Mouse (Mus musculus) left cerebral cortex, postnatal 14 days (tissue): Measurements from ENCODE around the gene Emg1. TPM values are rescaled to one million over a fixed set of nuclear protein-coding genes. Genes with fewer than 3 reads are reported as not detected.
"Not testable (repeated sequence)": the region's sequence is repeated elsewhere in the genome, so short reads cannot be mapped to it uniquely, and the experiment has no call there.

ENCODE experiments used
- DNase-seq, 2 experiments: peaks; one replicate each; pipeline ENCODE4 v3.0.0; 2021 to 2022; ENCODE audit warnings: low spot score in 2 of 2, mixed read lengths in 1 of 2
- intact Hi-C: fragments of 180-260 bp; cut with DNase I; formaldehyde crosslinking; loops from one replicate; pipeline ENCODE4 v1.15.1; 2025
- total RNA-seq, 2 experiments: library from RNA; stranded (reverse); gene quantifications; 2 replicates each; pipeline ENCODE4 v1.2.3; 2021

The Emg1 gene
- total RNA-seq, 2 experiments from 2014 or later = 45.6 to 45.9 TPM

DNA sequence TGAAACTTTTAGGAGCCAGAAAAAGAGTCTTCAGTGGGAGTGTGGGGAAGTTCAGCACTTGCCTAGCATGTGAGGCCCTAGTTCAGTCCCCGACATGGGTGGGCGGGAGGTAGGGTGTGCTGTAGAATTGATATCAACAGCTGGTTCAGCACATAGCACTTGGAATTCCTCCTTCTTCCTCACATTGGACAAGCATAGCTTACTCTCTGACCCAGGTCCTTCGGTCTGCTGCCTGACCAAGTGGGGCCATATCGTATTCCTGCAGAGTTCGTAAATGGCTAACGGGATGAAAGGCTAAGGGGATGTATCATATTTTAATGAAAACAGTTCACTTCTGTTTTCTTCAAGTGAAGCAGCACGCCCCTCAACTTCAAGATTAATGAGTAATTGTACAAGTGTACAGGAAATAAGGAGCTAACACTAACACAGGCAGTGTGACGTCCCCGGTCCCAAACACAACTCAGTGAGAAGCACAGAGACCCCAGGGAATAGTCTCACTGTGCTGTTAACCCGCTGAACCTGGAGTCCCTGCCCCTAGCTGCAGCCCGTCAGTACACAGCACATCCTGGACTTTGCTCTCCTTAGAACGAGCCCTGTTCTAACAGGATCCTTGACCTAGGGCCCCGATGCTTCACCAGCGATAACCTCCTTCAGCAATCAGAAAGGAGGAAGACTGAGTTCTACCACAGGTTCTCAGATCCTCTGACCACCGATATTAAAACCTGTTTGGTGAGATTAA, 18.6 kb downstream of the Emg1 start:
- intact Hi-C loops = no loop called here
- DNase-seq = no peak

DNA sequence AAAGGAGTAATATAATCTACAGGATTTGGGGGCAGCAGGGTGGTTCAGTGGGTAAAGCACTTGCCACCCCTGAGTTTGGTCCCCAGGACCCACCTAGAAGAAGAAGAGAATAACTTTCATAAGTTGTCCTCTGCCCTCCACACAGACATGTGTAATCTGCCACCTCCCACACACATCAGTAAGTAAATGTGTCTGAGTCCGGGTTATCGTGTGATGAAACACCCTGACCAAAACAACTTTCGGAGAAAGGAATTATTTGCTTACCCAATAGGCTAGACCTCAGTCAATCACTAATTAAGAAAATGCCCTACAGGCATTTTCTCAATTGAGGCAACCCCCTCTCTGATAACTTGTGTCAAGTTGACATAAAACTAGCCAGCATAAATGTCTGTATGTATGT, 21.5 kb downstream of the Emg1 start:
- DNase-seq = no peak
- intact Hi-C loops = no loop called here

DNA sequence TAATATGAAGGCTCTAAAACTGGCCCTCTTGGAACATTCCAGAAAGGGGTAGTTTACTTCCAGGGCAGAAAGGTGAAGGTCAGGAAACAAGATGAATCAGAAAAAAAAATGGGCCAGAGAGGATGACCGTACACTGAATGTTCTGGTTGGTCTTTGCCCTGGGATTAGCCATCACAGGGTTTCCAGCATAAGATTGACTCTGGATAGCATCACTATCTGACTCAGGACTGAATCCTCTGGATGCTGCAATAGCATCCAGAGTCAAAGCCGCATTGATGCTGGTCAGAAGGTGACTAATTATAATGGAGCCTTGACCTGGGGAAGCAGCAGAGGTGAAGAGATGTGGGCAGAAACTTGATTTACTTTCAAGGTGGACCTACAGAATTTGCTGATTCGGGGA, 23.0 kb downstream of the Emg1 start:
- intact Hi-C loops = no loop called here
- DNase-seq = no peak

GRCm38 (mm10) chr6:124688151-124688758, 23.7 kb downstream of the Emg1 start:
- DNase-seq = no peak
- intact Hi-C loops = no loop called here

DNA sequence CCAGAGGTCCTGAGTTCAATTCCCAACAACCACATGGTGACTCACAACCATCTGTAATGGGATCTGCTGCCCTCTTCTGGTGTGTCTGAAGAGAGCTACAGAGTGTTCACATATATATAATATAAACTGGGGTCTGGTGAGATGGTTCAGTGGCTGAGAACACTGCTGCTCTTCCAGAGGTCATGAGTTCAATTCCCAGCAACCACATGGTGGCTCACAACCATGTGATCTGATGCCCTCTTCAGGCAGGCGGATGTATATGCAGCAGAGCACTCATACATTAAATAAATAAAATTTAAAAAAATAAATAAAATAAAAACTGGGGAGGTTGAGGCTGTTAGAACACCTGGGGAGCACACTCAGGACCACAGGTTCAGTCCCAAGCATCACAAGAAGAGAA, 25.3 kb downstream of the Emg1 start:
- intact Hi-C loops, DNase-seq: not testable (repeated sequence)

DNA sequence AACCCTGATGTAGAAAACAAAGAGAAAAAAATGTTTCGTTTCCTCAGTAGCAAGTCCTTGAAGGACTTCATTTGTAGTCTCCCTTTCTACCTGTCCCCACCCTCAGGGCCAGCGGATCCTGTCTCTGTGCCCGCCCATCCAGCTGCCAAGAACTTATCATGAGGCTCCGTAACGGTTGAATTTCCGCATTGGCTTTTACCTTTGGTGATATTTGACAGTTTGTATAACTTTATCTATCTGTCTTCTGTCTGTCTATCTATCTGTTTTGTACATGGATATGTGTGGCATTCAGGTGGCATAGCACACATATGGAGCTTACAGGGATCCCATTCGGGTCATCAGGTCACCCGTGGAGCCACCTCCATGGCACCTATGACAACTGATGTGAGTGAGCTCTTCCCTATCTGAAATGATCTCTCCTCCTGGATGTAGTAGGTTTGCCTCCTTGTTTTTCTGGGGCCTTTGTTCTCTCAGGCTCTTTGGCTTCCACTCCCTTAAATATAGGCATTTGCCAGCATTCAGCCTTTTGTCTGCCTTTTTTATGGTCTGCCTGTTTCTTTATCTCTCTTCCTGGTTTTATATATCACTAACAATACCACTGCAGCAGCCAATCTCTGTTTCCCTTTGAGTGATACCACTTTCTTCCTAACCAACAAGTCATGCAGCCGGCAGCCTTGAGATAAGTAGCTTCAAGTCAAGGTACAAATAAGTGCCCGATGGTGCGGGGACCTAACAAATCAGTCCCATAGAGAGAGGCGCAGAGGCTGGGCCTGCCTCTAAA, 26.2 kb downstream of the Emg1 start:
- intact Hi-C loops = no loop called here

DNA sequence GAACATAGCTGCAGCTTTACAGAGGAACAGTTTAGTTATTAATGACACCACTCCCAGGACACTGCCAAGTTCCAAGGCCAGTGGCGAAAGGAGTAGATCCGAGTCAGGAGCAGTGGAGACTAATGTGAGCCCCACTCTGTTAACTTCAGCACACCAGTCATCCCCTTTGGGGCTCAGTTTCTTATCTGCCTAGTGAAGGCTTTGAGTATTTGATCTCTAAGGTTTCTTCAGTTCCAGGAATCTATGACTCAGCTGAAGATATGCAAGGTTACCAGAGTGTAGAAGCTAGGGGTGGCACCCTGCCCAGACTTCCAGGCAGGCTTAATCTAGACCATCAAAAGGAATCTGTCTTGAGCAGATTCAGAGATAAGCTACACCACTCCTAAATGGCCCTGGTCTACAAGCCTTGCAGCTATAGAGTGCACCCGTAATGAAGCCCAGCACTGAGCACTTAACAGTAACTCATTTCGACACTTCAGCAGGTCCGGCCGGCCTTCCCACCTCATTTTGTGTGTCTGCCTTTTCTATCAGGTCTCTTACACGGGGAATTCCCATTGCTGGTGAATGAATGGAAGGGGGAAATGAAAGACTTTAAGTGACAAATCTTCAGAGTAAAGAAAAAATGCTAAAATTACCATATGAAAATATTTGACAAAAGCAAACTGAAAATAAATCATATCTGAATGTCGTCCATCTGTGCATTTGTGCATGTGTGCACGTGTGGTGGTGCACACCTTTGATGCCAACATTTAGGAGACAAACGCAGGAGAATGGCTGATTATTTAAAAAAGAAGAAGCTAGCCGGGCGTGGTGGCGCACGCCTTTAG, 28.2 kb downstream of the Emg1 start:
- intact Hi-C loops = no loop called here
- DNase-seq = no peak

More for the DNA sequence above, 26.2 kb downstream of the Emg1 start:
- DNase-seq = no peak

- intact Hi-C loops, DNase-seq: not testable (repeated sequence)
Observed at GRCm38 (mm10) chr6:124682291-124682690, 29.7 kb downstream of the Emg1 start.

DNA sequence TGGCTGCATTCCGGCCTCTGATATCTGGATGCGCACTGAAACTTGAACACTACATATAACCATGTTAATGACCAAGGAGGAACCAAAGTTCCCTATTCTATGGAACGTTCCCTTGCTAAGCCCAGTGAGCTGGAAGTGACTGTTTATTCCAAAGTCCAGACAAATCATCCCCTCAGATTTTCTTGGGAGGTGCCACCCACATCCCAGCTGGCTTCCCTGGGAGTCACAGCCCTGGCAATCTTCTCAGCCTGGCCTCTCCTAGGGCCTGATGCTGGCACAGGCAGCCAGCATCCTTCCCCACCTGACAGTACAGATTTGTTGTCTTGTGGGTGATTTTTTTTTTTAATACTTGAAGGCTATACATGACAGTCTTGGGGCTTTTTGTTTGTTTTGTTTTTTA, 32.5 kb downstream of the Emg1 start:
- DNase-seq = no peak
- intact Hi-C loops = no loop called here

DNA sequence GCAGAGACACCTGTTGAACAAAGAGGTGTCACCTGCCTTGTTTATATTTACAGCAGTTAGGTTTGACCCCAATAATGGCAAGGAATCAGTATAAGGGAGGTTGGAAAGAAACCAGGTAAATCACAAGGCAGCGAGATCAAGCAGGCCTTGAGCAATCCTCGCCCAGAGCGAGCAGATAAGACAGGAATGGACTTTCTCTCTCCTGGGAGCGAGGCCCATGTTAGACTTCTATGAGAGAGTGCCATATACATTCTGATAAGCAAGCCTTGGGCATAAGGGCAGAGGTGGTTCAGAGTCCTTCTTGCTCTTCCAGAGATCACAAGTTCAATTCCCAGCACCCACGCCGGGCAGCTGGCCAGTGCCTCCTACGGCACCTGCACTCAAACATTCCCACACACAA, 33.2 kb downstream of the Emg1 start:
- no peak for DNase-seq
- intact Hi-C loops = no loop called here

DNA sequence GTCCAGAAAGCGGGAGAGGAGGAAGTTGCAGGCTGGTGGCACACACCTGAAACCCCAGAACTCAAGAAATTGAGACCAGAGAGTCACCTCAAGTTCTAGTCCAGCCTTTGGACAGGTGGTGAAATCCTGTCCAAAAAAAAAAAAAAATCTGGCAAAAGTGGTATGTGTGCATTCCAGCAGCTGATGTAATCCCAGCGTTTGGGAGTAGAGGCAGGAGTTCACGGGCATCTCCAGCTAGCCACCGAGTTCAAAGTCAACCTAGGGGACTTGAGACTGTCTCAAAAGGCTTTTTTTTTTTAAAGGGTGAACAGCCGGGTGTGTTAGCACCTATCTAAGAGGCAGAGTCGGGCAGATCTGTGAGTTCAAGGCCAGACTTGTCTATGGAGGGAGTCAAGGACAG, 35.8 kb downstream of the Emg1 start:
- no peak for DNase-seq
- intact Hi-C loops = no loop called here

DNA sequence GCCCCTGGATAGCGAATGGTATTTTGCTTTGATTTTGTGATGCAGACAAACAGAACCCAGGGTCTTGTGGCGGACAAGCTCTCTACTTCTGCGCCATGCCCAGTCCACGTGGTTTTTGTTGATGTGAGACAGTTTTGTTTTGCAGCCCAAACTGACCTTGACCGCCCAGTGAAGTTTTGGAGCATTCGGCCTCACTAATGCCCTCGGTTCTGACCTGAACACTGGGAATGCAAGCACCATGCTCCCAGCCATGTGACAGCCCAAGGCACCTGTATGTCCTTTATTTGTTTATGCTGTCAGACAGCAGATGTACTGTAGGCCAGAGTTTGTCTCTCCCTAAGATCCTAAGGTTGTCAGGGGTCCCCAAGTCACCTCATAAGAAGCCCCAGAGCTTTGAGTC, 37.4 kb downstream of the Emg1 start:
- no peak for DNase-seq
- intact Hi-C loops = no loop called here

DNA sequence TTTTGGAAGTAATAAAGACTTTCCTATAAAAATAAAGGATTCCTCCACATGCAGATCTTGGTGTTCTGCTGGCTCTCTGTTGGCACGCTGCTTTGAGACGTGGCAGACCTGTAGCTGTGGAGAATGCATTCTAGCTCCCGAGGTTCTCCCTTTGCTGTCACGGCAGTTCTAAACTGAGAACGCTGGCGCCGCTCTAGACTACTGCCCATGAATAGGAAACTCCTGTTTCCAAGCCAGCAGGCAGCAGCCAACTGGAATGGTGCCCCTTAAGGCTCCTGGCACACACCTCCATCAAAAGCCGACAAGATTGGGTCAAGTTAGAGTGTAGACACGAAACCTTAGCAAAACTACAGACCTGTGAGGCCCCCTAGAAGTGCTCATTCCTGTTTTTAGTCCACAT, 38.4 kb downstream of the Emg1 start:
- intact Hi-C loops = no loop called here

GRCm38 (mm10) chr6:124672100-124672499, 39.9 kb downstream of the Emg1 start:
- intact Hi-C loops = no loop called here
- DNase-seq = no peak

More for the DNA sequence above, 38.4 kb downstream of the Emg1 start:
- DNase-seq = peak; percentile 62 to 66

- no peak for DNase-seq
- intact Hi-C loops = no loop called here
Observed at GRCm38 (mm10) chr6:124670281-124670900, 41.6 kb downstream of the Emg1 start.

DNA sequence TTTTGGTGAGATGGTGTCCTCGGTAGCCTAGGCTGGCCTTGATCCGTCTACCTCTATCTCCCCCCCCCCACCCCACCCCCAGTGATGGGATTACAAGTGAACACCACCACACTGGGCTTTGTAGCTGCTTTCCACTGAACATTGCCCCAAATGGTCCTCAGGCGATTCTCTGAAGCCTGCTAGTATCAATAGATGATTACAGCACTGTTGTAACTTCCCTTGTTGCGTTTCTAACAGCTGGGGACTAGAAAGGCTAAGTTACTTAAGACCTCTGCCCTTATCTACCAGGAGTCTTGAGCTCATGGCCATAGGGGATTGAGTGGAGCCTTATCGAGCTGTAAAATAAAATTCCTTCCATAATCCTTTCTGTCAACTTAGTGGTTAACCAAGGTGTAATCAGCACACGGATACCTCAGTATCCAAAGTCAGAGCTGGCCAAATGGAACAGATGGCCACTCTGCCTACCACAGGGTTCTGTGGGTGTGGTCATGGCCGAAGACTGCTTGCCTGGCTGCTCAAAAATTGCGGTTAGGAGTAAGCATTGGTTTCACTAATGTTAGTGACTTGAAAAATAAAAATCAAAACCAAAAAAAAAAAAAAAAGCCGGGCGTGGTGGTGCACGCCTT, 42.6 kb downstream of the Emg1 start:
- no peak for DNase-seq
- intact Hi-C loops = no loop called here

DNA sequence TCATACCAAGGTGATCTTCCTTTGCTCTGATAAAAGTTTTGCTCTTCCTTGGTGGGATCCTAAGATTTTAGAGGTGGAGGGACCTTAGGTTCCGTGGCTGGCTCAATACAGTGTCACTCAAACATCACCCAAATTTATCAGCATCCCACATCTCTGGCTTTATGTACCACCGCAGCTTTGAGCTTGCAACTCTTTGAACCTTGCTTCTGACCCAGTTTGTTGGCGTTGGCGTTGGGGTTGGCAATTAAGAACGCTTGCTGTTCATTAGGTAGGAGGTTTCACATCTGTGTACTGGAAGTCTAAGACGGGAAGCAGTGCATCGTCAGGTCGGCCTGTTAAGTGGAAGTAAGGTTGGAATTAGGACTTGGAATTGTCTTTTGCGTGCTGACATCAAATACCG, 47.0 kb downstream of the Emg1 start:
- intact Hi-C loops = no loop called here
- no peak for DNase-seq

- DNase-seq = no peak
- intact Hi-C loops = no loop called here
Observed at GRCm38 (mm10) chr6:124664256-124664655, 47.7 kb downstream of the Emg1 start.

GRCm38 (mm10) chr6:124663424-124663795, 48.6 kb downstream of the Emg1 start:
- intact Hi-C loops = loop anchor here (2.0 kb wide), 1 partner anchor 39 kb away; no protein-coding TSS in a partner anchor
- peak in 1 of 2 experiments; percentile 14 for DNase-seq
